Mouse (Mus musculus) hindlimb bud, embryonic 11.5 days (tissue): ENCODE measurements around the gene Nprl2.
"Not testable (repeated sequence)": the region's sequence is repeated elsewhere in the genome, so short reads cannot be mapped to it uniquely, and the experiment has no call there.

Source experiments
- DNase-seq: peaks from one replicate; pipeline ENCODE4 v3.0.0-alpha.2; 2012; ENCODE audit warnings: low read depth, low spot score; ENCODE audit errors: extremely low spot score

The Nprl2 gene

GRCm38 (mm10) chr9:107552690-107553393, 10.8 kb downstream of the Nprl2 start:
- no peak for DNase-seq

DNA sequence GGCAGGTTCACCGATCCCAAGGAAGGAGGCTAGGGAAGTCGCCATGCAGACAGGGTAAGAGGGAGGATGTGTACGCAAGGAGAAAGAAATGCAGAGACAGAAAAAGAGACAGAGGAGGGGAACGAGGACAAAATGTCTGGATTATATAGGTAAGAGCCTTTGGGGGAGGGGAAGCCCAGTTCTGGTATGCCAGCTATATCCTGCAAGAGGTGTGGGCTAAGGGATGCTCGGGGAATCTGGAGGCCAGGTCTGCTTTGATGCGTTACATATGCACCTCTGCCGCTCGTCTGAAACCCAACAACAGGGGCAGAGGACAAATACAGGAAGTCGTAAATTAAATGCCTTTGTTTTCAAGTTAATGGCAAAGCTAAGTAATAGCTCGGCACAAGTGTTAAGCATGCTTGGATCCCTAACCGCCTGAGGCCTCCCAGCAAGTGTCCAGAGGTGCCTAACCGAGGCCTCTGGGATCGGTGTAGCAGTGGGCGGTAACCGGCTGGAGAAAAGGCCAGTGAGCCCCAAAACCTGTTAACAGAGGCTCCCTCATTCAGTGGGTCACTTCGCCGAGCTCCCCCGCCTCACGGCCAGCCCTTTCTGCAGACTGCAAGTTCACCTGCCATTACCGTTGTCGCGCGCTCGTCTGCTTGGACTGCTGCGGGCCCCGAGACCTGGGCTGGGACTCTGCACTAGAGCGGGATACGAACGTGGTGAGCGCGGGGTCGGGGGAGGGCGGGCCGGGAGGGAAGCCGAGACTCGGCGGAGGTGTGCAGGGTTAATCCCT, 11.7 kb downstream of the Nprl2 start:
- no peak for DNase-seq

DNA sequence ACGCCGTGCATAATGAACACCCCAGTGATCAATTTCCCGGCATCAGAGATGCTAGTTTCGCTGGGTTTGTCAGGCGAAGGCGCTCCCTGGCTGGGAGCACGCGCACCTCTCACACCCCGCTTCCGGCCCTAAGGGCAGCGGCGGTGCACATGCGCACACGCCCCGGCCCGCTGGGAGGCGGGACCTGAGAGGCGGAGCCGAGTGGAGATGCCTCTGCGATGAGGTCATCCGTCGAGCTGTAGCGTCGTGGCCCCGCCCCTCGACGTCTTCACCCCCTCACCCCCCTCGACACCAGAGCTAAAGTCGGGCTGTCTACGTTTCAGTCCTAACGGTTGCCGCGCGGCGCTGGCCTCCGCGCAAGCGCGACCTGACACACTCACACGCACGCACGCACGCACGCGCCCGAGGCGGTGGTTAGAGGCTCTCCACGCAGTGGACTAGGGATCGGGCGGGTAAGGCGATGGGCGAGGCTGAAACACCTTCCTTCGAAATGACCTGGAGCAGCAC, 12.3 kb downstream of the Nprl2 start:
- no peak for DNase-seq

DNA sequence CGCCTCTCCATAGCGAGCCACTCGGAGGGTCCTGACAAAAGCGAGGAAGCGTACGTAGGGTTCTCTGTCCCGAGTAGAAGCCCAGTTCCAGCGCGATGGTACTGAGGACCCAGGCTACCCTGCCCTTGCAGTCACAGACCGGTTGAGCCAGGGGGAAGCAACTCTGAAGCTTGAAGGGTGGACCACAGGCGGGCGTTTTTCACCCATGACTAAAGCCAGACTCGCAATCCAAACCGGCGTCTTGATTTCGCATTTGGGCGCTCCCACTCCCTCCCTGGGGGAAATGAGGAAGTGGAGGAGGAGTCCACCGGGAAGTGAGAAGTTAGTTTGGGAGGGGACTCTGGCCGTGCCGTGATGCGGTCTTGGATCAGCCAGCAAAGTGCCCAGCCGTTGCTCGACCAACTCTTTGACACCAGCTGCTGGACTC, 13.0 kb downstream of the Nprl2 start:
- DNase-seq, result no peak

DNA sequence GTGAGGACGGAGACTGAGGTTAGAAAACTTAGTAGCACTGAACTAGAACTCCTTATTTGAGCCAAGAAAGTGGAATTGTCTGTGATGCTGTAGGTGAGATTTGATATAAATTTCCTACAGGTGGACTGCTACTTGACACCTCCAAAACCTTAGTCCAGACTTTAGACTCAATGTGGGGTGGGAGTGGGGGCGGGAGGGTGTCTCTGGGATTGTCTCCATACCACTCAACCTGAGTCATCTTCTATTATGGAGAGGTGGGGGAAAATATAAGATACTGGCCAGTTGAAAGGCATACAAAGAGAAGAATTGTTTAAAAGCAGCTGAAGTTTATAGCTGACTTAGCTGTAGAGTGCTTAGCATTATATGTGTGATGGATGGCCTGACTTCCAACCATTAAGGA, 13.7 kb downstream of the Nprl2 start:
- DNase-seq, result no peak

DNA sequence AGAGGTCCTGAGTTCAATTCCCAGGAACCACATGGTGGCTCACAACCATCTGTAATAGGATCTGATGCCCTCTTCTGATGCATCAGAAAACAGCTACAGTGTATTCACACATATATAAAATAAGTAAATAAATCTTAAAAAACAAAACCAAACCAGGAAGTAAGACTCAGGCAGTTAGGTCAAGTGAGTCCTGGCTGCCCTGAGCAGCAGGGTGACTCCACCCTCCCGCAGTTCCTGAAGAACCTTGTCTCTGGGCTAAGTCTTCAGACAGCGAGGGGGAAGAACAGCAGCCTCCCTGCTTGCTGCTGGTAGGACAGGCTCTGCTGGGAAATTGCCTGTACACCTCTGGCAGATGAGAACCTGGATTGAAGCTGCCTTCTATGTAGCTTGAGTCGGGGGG, 14.3 kb downstream of the Nprl2 start:
- DNase-seq, result no peak

GRCm38 (mm10) chr9:107563029-107563581, 21.1 kb downstream of the Nprl2 start, which contains the start of gene Tusc2:
TSS of gene Tusc2 (plus strand) at chr9:107563255.
- no peak for DNase-seq

- not testable (repeated sequence) for DNase-seq
Observed at GRCm38 (mm10) chr9:107565556-107565955, 23.5 kb downstream of the Nprl2 start.

DNA sequence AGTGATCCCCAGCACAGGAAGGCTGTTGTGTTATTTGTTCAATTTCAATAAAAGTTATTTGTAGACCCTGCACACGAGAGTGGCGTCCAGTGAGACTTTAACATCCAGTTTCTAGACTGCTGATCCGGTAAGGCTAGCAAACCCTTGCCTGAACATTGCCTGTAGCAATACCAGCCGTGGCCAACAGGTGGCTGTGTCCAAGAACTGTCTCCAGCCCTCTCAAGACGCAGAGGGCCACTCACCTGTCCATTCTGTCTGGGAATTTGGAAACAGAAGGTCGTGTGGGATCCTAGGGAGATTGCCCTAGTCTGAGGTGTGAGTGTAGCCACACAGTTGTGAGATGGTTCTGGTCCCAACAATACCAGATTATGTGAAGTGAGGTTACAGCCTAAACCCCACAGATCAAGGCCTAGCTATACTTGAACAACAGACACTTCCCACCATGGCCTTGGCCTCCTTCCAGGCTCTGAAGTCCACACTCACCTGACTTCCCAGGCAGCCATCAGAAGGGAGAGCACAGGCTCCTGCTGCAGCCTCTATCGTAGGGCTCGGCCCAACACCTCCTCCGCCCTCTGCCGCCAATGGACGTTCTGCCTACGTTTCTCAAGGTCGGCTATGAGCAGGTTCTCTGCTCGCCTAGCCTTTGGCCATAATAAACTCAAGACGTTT, 24.1 kb downstream of the Nprl2 start:
- no peak for DNase-seq

- DNase-seq, result no peak
Observed at GRCm38 (mm10) chr9:107566855-107567254, 24.8 kb downstream of the Nprl2 start.

GRCm38 (mm10) chr9:107567702-107568319, 25.8 kb downstream of the Nprl2 start, which contains the start of gene Hyal2:
TSS of gene Hyal2 (plus strand) at chr9:107567945.
- no peak for DNase-seq

DNA sequence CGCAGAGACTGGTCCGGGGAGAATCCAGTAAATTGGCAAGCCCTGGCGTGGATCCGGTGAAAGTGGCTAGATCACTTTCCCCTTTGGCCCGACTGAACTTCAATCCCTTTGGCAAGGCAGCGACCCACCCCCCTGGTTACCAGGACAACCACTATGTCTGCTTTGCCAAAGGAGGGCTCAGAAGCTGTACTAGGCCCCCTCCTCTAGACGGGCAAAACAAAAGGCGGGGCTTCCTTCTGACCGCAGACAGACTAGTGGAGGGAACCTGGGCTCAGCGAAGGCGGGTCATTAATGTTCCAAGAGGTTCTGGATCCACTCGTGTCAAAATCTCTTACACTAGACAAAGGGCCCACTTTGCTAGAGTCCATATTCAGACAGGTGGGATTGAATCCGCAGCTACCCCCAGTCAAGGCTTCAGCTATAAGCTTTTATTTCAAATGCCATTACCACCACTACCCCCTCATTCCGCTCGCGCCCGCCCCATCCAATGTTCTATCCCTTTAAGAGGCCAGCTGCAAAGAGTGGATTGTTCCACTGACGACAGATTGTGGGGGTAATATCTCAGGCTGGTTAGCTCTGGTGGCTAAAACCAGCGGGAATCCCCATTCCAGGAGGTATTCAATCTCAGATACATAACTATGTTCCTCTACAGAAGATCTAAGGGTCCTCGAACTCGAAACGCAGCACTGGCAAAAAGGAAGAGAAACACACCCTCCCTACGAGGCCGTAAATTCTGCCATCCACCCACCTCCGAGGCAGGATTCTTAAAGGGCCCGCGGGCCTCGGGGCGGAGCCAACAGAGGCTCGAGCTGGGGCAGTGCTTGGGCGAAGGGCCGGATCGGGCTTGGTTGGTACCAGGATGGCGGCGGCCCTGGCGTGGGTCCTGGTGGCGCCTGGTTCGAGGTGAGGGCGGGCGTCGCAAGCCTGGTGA, 26.6 kb downstream of the Nprl2 start:
- no peak for DNase-seq

GRCm38 (mm10) chr9:107569270-107569669, 27.2 kb downstream of the Nprl2 start:
- DNase-seq, result no peak

- DNase-seq, result no peak
Observed at GRCm38 (mm10) chr9:107570016-107570415, 28.0 kb downstream of the Nprl2 start.

- no peak for DNase-seq
Observed at GRCm38 (mm10) chr9:107570845-107571244, 28.8 kb downstream of the Nprl2 start.

DNA sequence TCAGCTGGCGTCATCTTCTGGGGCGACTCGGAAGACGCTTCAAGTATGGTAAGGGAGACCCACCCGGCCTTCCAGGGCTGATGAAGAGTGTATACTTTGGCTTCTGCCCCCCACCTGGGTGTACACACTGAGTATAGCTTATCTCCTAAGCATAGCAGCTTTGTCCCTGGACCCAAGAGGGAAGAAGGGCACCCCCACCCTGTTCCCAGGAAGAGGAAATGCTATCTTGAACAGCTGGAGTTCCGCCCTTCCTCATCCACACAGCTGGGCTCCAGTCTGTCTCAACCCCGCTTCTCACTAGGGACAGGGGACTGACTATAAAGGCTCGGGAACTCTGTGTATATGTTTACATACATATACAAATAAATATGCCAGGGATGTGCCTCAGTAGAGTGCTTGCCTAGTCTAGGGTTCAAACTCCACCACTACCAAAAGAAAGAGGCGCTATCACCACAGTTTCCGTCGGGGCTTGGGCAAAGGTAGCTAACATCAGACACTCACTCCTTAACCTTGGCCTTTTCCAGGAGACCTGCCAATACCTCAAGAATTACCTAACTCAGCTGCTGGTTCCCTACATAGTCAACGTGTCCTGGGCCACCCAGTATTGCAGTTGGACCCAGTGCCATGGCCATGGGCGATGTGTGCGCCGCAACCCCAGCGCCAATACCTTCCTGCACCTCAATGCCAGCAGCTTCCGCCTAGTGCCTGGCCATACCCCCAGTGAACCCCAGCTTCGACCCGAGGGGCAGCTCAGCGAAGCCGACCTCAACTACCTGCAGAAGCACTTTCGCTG, 29.7 kb downstream of the Nprl2 start:
- DNase-seq, result no peak

DNA sequence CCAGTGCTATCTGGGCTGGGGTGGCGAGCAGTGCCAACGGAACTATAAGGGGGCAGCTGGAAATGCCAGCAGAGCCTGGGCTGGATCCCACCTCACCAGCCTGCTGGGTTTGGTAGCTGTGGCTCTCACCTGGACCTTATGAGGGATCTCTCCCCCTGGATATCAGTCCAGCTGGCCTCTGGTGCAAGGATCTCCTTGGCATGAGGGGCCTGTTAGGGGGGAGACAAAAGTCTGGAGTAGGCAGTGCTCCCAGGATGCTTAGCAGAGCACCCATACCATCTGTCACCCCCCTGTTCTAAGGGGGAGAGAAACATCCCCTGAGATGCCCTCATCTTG, 30.3 kb downstream of the Nprl2 start:
- DNase-seq, result no peak

DNA sequence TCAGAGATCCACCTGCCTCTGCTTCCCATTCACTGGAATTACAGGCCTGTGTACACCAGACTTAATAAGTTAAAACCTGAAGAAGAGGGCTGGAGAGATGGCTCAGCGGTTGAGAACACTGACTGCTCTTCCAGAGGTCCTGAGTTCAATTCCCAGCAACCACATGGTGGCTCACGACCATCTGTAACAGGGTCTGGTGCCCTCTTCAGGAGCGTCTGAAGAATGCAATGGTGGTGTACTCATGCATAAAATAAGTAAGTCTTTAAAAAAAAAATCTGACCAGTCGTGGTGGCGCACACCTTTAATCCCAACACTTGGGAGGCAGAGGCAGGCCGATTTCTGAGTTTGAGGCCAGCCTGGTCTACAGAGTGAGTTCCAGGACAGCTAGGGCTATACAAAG, 31.7 kb downstream of the Nprl2 start:
- DNase-seq, result not testable (repeated sequence)
